Mouse (Mus musculus) erythroblast, adult 5-6 weeks (primary cell): ENCODE results near the gene Ptprg. TPM values are rescaled to one million over a fixed set of nuclear protein-coding genes. Genes with fewer than 3 reads are reported as not detected.

Experiments used
- ATAC-seq: replicated peaks from 2 replicates; pipeline ENCODE4 v1.8.0; 2016; ENCODE audit warnings: moderate number of reproducible peaks, mild to moderate bottlenecking, moderate TSS enrichment, inconsistent platforms; ENCODE audit not compliant: poor library complexity, low FRiP score, severe bottlenecking
- total RNA-seq, 2 experiments: library from RNA; stranded (forward) in 1 of 2; stranded (reverse) in 1 of 2; fragments of 150-400 nt in 1 of 2; fragments of 200-764, 138-1000 nt in 1 of 2; gene quantifications; 2 replicates each; pipeline versions ENCODE4 v1.2.3 to v1.2.4; 2015 to 2017; ENCODE audit warnings: low replicate concordance in 2 of 2

Gene Ptprg
- total RNA-seq, 2 experiments from 2014 or later = not detected

- no peak for ATAC-seq
These were observed 551.2 kb downstream of the Ptprg start for GRCm38 (mm10) chr14:12104297-12105155.

DNA sequence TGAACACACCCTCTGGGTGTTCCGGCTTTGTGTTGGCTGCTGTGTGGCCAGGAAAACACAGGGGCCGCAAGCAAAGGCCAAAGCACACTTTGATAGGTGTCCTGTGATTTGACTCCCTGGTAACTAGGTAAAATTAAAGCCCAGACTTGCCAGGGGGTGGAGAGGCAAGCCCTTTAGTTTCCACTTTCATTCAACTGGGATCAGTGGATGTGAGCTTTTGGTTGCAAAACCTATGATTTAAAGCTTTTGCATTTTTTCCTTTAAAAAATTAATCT, 551.8 kb downstream of the Ptprg start:
- ATAC-seq = no peak

DNA sequence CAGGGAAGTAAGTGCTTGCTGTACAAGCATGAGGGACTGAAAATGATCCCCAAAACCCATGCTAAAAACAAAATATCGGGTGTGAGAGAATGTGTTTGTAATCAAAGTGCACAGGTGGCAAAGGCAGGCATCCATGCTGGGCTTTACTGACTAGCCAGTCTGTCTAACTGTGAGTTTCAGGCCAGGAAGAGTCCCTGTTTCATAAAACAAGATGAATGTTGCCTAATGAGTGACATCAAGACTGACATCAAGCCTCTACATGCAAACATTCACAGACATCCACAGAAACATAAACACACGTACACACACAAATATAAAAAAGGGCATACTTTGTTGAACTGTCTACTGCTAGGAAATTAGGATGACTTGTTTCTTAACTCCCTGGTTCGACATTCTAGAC, 552.3 kb downstream of the Ptprg start:
- ATAC-seq = no peak

- ATAC-seq = no peak
These were observed 554.1 kb downstream of the Ptprg start for GRCm38 (mm10) chr14:12107459-12107858.

DNA sequence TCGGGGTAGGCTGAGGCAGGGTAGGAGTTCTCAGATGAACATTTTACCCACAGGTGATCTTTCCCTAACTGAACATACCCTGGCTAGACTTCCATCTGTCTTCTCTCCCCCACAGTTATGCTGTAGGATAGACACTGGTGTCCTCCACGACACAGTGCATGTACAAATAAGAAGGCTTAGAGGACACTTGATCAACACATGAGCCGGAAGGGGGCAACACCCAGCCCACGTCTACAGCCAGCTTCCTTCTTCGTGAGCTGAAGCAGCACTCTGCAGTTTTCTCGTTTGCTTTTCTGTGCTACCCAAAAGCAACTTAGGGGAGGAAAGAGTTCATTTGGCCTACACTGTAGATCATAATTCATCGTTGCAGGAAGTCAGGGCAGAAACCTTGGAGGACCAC, 554.7 kb downstream of the Ptprg start:
- no peak for ATAC-seq

DNA sequence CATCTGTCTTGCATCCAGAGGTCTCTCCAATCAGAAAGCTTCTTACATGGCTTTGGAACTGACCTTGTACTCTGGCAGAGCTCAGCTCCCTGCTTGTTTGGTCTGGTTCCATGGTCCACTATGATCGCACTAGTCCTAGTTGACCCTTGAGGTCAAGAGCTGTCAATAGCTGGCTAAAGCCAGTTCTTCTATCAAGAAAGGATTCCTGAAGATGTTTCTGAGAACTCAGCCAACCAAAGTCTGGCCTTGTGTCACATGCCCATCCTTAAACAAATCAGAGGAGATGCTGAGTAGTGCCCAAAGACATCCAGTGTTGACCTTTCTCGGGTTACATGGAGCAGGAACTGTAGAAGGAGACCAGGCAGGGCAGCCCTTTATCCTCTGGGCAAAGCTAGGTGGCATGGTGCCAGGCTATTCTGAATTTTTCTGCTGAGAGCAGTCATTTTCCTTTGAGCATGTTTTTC, 559.2 kb downstream of the Ptprg start:
- ATAC-seq = no peak

DNA sequence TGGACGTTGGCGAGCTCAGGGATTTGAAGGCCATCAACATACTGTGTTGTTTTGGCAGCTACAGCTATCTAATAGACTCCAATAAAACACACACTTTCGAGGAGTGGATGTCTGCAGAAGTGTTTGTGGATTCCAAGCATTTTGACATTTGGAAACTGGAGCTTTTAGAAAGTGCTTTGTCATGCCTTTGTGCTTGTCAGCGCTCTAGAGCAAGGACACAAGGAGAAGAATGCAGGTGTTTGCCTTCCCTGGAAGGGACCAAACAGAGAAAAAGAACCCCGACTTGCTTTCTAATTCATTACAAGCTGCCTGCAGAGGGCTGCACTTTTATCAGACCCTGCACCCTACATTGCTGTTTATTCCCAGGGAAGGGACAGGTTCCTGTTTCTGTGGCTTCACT, 560.0 kb downstream of the Ptprg start:
- no peak for ATAC-seq

GRCm38 (mm10) chr14:12114016-12114415, 560.7 kb downstream of the Ptprg start:
- ATAC-seq = no peak

GRCm38 (mm10) chr14:12119260-12119659, 565.9 kb downstream of the Ptprg start:
- ATAC-seq = no peak

DNA sequence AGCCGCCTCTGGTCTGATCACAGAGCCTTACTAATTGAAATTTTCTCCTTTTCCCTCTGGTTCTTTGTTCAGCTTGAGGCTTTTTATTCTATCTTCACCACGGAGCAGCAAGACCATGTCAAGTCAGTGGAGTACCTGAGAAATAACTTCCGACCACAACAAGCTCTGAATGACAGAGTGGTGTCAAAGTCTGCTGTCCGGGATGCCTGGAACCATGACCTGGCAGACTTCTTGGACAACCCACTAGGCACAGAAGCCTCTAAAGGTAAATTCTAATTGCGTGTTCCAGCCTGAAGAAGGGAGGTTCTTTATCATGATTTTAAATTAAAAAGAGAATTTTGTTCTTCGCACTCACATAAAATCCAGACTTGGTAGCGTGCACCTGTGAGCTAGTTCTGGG, 568.6 kb downstream of the Ptprg start:
- ATAC-seq = no peak

DNA sequence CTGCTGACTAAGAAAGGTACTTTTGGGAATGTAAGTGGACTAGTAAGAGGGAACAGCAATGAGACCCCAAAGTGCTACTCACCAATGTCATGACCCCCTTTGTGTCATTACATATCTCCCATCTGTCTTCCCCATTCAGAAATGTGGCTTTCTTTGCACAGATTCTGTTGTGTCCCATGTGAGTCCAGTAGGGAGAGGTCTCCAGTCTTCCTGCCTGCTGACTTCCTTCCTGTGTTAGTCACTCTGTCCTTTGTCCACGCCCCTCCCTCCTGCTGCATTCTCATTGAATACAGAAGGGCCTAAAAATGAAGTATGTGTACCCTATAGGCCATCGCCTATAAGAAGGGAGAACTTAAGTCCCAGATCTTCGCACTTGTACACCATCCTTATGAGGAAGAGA, 571.4 kb downstream of the Ptprg start:
- ATAC-seq = no peak

GRCm38 (mm10) chr14:12127951-12128350, 574.6 kb downstream of the Ptprg start:
- ATAC-seq = no peak

DNA sequence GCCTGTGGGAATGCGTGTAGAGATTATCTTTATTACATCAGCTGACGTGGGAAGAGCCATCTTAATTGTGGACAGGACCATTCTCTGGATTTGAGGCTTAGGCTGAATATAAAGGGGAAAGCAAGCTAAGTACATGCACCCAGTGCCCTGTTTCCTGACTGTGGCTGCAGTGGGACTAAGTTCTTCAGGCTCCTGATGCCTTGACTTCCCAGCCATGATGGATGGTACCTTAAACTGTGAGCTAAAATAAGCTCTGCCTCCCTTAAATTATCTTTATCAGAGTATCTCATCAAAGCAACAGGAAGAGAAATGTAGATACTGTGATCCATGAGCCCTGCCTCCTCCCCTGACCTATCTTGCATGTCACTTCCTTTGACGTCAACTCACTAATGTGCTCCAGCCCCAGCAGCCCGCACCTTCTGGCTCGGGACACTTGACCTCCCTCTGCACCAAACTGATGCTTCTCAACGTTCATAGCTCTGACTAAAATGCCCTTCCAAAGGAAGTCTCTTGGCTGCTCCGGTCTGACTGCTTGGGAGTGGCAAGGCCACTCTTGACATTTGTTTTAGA, 578.8 kb downstream of the Ptprg start:
- ATAC-seq = no peak

DNA sequence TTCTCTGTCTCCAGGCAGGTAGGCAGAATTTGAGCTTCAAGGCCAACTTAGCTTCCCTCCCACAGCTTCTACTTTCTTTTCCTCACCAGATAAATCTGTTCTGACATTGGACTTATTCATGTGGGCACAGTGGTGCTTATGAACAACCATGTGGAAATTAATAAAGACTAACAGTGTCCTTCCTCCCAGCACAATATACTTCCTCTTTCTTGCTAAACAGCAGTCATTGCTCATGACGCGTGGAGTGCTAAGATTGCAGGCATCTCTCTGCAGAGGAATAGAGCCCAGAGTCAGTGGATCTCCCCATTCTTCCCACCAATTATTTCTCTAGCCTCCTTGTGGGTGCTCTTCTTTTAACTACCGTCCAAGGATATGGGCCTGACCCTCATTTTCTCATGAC, 579.8 kb downstream of the Ptprg start:
- ATAC-seq = no peak

DNA sequence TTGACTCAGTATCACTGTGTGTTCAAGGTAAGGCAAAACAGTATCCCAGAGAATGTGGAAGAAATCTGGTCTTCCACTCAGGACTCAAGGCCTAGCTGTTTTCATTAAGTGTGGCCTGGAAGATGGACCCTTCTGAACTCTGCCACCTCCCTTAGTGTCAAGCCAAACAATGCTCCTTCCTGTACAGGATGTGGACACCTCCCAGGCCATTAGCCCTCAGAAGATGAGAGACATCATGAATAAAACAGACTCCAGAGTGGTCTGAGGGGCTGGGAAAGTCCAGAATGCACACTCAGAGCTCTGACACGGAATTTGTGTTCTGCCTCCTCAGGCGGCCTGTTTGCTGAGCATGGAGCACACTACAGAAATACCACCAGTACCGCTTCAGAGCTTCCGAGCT, 581.2 kb downstream of the Ptprg start:
- ATAC-seq = no peak

DNA sequence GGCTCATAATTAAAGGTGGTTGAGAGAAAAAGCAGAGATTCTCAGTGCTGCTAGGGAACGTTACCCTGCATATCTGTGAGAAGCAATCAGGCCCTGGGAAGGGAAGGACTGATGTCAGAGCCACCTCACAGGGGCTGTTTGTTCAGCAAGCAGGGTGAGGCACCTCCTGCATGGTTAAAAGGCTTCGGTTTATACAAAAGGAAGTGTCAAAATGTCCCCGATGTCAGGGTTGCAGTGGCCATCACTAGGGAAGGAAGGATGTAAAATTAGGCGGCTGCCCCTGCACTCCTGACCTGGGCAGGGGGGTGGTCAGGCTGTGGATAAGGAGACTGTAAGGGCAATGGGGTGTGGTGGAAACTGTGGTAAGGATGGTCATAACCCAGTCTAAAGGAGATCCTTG, 583.2 kb downstream of the Ptprg start:
- no peak for ATAC-seq

DNA sequence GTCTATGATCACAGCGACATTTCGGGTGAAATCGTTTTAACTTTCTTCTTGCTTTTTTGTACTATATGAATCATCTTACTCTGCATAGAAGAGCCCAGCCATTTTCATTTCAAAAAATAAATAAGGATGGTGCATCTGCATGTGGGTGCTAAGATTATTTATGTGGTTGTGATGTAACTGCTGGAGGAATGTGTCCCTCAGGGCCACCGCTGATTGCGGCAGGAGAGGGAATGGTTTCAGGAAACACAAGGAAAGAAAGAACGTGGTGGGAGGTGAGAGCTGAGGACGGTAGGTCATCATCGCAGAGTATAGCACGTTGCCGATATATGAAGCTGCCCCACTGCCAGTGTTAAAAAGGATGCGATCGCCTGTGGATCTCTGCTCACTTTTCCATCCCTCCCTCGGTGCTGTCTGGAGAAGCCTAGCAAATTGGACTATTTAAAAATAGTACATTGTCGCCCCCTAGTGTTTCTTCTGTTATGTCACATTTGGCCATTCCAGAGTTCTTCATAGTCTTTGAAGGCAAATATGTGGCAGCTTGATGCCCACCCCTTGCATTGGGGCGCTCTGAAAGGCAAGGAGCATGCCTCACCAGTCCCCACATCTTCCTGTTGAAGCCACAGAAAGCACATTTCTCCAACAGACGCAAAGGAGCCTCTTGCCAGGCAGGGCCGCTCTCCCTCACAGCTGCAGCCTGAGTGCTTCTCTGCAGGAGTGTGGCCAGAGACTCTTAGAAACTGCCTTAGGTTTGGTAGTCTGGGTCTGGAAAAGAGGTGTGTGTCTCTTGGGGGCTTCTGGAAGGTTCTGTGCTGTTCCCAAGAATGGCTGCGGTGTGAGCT, 586.5 kb downstream of the Ptprg start:
- ATAC-seq = no peak

DNA sequence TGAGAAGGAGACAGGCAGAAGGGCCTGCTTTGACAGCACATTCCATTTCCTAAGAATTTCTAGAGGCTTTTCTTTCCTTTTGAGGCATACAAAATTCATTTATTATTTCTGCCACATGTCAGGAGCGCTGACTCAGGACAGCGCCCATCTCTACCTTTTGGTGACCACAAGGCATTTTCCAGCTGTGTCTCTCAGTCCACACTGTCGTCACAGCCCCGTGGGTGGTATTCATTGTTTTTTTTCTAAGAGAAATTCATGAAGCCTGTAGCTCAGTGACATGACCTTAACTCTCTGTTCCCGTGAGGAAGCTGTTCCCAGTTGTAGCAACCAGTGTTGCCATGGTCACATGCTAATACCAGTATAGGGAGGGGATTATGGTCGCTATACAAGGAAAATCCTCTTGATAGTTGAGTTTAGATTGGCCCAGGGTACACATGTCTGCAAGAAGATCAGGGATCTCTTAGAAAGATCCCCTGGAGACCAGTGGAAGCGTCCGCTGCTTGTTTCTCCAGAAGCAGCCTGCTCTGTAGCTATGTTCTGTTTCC, 590.7 kb downstream of the Ptprg start:
- no peak for ATAC-seq

DNA sequence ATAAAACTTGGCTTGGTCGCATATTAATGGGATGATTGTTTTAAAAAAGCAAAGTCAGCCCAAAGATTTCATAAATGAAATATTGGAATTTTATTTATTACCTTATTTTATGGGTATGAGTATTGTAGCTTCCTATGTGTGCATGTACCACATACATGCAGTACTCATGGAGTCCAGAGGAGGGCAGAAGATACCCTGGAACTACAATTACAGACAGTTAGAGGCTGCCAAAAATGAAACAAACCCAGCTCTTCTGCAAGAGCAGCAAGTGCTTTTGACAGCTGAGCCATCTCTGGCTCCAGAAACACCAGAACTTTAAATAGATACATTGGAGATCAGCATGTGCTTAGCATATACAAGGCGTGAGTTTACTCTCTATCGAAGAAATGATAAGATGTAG, 592.6 kb downstream of the Ptprg start:
- no peak for ATAC-seq

DNA sequence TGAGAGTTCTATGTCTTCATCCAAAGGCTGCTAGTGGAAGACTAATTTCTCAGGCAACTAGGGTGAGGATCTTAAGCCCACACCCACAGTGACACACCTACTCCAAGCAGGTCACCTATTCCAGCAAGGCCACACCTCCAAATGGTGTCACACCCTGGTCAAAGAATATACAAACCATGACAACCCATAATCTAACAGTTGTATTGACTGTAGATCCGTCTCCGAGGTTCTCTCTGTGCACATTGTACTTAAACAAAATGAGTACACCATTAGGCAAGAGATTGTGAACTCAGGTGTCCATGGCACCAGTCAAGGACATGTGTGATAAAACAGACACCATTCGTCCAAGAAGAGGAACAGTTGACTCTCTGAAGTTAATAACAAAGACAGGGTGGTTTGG, 596.2 kb downstream of the Ptprg start:
- no peak for ATAC-seq

- ATAC-seq = no peak
These were observed 598.6 kb downstream of the Ptprg start for GRCm38 (mm10) chr14:12151927-12152326.
